Mouse (Mus musculus): ENCODE results near the gene Tcp11.

The Tcp11 gene

DNA sequence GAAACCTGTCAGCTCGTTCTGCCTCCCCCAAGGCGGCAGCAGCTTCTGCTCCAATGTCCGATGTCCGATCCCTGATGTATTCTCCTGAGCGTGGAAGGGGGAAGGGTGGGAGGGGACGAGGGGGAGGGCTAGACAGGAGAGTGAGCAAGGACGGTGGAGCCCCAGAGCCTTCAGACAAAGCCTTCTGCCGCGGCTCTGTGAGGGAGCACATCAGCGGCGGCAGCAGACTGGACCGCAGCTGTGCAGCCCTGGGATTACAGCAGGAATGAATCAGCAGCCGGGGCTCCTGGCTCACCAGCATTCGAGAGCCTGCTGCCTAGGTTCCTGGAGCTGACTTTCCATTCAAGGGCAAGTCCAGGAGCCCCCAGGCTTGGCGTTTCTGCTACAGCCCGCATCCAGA is 39.8 kb downstream of the Tcp11 start:
- no peak for DNase-seq (ENCODE audit: low read depth, low spot score)

- no peak for DNase-seq (ENCODE audit: low read depth, low spot score)
Measured at GRCm38 (mm10) chr17:28036813-28037756, 43.4 kb downstream of the Tcp11 start.

- no peak for DNase-seq (ENCODE audit: low read depth, low spot score)
Measured at GRCm38 (mm10) chr17:28034986-28035385, 45.5 kb downstream of the Tcp11 start.

DNA sequence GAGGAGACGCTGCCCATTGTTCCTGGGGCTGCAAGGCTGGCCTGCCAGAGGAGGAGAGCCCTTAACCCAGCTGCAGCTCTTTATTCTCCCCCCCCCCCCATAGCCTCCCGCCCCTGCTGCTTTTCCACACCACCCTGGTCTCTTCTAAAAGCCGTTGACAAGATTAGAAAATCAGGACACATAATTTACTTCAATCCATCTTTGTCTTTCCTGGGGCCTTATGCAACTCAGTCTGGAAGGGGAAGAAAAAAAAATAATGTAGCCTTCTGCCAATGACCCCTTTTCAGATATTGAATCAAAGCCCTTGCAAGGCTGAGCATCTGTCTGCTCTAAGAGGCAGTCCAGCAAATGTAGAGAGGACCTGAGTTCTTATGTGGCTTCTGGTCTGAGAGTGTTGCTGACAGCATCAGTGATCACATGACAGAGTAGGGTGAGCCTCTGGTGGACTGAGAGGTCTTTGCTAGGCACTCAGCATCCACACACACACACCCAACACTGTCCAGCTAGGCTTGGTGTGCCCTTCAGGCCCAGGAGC is 47.3 kb downstream of the Tcp11 start:
- no peak for DNase-seq (ENCODE audit: low read depth, low spot score)

DNA sequence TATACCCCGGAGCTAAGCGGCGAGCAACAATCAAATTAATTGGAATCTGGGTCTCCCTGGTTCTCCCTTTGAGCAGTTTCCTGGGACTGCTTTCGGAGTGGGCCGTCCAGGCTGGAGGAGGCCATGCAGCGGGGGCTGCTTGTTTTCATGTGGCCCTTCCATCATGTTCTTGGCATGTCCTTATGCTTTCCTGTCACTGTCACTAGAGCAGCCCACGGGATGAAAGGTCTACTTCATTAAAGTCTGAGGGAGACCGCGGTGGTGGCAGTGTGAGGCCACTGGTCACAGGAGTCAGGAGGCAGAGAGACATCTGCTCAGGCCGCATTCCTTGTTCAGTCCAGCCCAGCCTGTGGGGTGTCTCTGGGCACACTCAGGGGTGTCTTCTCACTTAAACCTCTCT is 48.2 kb downstream of the Tcp11 start:
- DNase-seq (ENCODE audit: low read depth, low spot score) = no peak

GRCm38 (mm10) chr17:28031281-28031941 is 49.0 kb downstream of the Tcp11 start:
- no peak for DNase-seq (ENCODE audit: low read depth, low spot score)

- DNase-seq (ENCODE audit: low read depth, low spot score) = no peak
Measured at GRCm38 (mm10) chr17:28030446-28030845, 50.0 kb downstream of the Tcp11 start.

DNA sequence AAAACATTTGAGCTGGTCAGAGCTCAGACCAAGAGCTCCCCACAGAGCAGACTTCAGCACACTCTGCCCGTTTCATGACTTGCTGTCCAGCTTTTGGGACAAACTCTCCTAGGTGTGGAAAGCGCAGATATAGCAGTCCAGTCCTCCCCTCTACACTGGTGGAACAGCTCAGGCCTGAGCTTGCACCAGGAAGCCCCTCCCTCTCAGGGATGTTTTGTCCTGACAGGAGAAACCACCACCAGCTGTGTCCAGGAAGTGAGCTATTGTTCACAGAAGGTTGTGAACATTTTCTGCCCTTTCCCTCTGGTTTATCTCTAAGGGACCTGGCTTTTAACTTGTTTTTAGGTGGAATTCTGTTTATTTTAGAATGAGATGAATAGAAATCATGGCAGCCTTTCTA is 51.1 kb downstream of the Tcp11 start:
- no peak for DNase-seq (ENCODE audit: low read depth, low spot score)

GRCm38 (mm10) chr17:28028236-28028635 is 52.2 kb downstream of the Tcp11 start:
- DNase-seq (ENCODE audit: low read depth, low spot score) = no peak

- DNase-seq (ENCODE audit: low read depth, low spot score) = no peak
Measured at GRCm38 (mm10) chr17:28027197-28027596, 53.2 kb downstream of the Tcp11 start.

DNA sequence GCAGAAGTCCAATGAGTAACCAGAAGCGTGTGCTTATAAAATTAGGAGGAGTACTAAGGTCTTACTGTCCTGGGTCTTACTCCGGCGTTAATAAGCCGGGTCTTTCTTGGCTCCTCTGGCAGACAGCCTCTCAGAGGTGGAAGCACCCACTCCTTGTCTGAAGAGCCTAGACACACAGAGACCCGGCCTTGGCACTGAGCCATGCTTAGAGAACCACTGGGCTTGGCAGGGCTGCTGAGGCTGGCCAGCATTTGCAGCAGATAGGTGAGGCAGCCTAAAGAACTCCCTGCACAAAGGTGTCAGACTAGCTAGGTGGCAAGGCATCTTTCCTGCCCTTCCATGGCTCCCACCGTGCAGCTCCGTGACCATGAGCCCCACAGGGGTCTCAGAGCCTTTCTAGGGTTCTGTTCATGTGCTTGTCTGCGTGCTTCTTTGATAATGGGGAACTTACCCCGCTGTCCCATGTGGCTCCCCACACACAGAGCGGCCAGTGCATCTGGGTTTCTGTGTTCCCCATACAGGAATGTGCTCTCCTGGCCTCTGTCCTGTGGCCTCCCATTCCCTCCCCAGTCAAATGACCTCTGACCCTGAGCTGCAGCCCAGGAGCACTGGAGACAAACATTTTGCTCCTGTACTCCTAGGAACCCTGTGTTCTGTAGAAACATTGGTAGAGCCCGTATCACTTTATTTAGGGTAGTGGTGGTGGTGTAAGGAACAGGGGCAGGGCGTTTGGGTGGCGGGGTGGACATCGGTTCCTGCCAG is 54.1 kb downstream of the Tcp11 start:
- DNase-seq (ENCODE audit: low read depth, low spot score) = no peak

DNA sequence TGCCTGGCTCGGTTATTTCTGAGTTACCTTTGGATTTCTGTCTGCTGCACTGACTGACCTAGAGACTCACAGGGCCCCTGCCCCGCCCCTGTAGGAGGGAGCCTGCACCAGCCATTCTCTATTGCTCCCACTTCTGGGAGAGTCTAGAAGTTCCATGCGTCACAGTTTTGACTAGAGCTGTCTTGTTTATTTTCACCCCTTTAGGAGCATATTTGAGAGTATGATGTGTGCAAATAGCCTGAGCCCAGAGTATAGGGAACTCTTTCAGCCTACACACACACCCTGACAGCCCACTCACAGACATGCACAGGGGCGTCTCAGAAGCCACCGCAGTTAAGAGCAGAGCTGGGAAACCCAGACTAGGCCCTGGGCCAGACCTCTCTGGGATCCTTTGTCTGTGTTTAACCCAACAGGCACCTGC is 54.9 kb downstream of the Tcp11 start:
- no peak for DNase-seq (ENCODE audit: low read depth, low spot score)

DNA sequence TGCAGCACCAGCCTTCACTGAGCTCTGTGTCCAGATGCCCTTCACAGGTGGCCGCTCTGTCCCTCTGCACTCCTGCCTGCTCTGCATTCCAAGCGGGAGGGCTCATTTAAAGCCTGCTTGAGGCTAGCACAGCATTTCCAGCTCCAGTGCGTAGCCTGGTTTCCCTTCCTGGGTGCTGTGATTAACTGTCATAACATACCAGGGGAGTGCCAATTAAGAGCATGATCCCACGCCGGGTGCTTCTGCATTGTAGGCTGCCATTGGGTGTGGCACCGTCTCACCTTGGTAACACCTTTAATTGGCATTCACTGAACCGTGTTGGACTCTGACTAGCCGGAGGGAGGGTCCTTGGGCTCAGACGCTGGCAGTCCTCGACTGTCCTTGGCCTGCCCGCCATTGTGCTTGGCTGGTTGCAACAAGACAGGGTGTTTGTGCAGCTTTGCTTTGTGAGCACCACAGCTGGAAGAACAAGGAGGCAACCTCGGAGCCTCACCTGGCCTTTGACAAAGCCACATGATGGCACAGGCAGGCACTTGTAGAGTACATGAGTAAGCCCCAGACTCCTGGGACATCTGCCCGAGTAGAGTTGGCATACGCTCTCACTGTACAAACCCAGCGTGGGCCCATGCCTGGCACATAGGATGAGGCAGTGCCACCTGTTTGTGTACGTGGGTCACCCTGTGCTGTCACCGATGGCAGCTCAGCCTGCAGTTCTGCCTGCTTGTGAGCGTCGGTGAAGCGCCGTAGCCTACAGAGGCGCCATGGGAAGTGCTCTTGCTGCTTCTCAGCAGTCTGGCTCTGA is 57.4 kb downstream of the Tcp11 start:
- no peak for DNase-seq (ENCODE audit: low read depth, low spot score)

- DNase-seq (ENCODE audit: low read depth, low spot score) = no peak
Measured at GRCm38 (mm10) chr17:28021911-28022310, 58.5 kb downstream of the Tcp11 start.

- no peak for DNase-seq (ENCODE audit: low read depth, low spot score)
Measured at GRCm38 (mm10) chr17:28019785-28020696, 60.4 kb downstream of the Tcp11 start.

- DNase-seq (ENCODE audit: low read depth, low spot score) = no peak
Measured at GRCm38 (mm10) chr17:28018776-28019175, 61.7 kb downstream of the Tcp11 start.

DNA sequence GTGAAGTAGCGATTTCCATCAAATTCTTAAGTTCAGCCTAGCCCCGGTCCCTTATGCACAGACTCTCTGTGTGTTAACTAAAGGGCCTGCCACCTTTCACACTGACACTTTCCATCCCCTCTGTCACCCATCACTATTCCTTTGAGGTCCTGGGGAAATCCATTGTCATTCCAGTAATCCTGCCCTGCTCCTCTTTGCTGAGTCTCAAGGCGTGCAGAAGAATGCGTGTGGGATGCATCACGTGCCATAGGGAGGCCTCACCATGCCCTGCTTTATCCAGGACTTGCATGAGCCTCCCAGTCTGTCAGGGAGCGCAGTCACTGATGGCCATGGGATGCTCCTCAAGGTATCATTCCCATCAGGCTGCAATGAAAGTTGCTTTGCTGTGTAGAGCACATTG is 62.1 kb downstream of the Tcp11 start:
- DNase-seq (ENCODE audit: low read depth, low spot score) = no peak

Data from CD4-positive helper T cell, adult 2 months (primary cell).